Mouse (Mus musculus) monocyte, adult 2 months (primary cell): Measurements from ENCODE around the gene Igfbp2.

Experiments used
- DNase-seq, 2 experiments: peaks; one replicate each; pipeline ENCODE4 v3.0.0; 2022; ENCODE audit warnings: low spot score in 2 of 2, low read depth in 1 of 2

The Igfbp2 gene

DNA sequence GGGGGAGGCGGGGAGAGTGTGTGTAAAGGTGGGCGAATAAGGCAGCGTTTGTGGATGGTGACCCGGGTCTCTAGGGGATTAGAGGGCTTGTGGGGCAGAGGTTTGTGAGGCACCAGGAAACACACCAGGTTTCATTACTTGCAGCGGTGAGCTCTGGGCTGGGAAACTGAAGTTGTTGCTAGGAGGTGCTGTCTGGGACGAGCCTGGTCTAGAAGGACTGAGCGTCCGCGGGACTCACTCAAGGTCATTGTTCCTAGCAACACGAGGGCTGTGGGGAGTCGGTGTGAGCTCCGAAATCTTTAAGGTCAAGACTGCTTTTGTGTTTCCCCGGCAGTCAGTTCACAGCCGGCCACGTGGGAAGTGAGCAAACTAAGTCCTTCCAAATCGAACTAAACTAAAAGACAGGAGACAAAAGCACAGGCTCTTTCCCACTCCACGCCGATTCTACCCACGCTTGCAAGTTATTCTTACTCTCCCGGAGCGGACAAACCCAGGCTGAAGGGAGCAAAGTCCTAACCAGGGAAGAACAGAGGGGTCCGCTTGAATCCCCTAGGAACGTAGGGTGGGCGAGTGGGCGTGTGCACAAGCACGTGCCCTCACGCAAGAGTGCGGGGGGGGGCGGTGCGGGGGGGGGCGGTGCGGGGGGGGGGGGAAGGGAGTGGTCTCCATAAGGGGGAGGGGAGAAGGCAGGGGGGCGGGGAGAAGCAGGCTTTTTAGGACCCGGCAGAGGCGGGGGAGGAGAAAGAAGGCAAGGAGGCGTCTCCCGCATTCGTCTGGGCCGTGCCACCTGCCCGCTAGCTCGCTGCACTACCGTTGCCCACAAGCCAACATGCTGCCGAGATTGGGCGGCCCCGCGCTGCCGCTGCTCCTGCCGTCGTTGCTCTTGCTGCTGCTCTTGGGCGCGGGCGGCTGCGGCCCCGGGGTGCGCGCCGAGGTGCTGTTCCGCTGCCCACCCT is at the start of gene Igfbp2:
Gene Igfbp2, plus strand, starts transcription at position 753 of the 956 bp plus-strand sequence.
- no peak for DNase-seq

DNA sequence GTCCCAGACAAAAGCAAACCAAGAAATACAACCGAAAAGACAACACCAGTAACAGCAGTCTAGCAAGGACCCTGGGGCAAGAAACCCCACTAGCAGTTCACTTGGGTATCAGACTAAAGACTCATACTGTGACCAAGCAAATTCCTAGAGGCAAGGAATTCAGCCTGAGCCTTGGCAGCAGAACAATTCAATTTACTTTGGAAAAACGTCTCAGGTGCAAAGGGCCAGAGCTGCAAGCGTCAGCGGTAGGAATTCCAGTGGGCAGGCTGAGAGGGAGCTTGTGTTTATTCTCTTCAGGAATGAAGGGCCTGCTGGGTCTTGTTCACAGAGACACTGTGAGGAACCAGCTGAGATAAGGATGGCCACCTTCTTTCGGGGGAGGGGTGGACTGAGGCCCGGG is 45.5 kb upstream of the Igfbp2 start:
- DNase-seq, result no peak

DNA sequence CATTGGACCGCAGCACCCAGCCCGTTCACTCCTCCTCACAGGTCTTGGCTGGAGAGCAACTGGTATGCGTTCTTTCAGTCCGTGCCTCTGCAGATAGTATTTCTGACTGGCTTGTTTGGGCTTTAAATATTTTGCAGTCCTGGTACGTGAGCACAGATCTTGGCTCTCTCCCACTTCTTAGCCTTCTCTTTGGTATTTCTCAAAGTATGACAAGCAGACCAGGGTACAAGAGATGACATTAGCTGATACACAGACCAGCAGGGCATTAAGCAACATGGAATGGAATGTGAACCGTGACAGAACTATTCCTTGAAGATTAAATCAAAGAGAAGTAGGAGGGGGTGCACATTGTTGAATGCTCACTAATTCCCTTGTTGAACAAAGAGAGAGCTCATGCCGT is 43.6 kb upstream of the Igfbp2 start:
- DNase-seq, result no peak

DNA sequence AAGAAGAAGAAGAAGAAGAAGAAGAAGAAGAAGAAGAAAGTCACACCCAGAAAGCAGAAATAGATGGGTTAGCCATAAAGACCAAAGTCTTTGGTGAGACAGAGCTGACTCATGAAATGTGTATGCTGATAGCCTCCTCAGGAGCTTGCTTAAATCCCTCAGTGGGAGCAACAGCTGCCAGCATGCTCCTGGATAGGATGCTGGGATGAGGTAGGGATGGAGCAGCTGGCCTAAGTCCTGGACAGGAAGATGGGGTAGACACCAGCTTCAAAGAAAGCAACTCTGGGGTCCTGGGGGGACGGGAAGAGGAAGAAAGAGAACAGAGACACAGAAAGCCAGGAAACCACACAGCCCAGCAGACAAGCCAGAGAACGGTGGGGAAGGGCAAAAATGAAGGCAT is 41.0 kb upstream of the Igfbp2 start:
- no peak for DNase-seq

DNA sequence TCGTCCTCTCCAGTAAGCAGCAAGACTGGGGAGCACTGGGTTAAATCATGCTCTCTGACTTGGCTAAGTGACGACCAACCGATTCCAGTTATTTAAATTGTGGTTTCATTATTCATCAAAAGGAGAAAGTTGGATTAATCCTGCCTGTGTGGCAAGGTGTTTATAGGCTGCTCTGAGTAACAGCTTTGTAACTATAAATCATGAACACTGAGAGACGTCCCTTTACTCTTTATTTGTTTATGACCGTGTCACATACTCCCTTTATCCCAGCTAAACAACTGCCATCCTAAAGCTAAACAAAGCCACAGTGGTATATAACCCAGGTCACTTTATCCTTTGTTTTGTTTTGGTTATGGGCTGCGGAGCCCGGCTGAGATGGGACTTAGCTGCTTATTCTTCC is 40.3 kb upstream of the Igfbp2 start:
- no peak for DNase-seq

DNA sequence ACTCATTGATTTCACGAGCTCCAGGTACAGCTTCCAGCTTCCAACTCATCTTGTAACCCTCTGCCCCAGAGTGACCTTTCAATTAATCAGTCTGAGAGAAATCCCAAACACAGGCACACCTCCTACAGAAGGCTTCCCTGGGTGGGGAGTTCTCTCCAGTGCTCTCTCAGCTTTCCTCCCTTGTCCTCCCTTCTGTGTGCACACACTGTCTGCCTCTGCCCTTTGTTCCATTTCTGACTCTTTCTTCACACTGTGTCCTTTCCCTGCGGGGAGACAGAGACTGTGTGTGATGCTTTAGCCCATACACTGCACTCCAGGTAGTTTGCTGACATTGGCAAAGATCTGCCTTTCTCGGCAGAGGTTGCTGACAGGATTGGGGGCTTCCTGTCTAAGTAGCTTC is 33.6 kb upstream of the Igfbp2 start:
- DNase-seq, result no peak

DNA sequence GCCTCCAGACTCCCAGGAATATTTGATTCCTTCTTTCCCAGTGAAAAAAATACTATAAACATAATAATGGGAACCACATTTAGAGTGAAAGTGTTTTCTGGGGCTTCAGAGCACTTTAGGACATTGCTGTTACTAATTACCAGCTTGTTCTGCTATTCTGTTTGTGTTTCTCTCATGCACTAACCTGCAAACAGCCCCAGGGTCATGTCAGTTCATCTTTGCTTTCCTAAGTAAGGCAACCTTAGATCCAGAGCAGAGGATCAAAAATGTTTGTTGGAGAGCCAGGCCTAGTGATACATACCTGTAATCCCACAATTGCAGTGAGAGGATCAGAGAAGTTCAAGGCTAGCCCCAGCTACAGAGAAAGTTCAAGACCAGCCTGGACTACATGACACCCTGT is 32.6 kb upstream of the Igfbp2 start:
- DNase-seq, result no peak

DNA sequence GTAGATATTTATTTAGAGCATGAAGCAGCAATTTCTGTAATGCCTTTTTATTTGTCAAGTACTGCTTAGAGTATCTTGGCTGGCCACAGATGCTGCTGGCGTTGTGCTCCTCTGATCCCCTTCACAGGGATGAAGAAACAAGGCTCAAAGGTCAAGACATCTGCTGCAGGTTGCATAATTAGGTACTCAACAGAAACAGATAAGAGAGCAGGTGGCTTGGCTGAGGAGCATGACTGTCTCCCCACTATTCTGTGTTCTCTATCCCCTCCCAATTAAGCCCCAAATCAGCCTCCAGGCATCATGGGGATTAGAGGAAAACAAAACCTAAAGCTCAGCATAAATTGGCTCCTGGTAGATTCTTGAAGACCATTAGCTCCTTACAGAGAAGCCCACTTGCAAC is 32.0 kb upstream of the Igfbp2 start:
- no peak for DNase-seq

DNA sequence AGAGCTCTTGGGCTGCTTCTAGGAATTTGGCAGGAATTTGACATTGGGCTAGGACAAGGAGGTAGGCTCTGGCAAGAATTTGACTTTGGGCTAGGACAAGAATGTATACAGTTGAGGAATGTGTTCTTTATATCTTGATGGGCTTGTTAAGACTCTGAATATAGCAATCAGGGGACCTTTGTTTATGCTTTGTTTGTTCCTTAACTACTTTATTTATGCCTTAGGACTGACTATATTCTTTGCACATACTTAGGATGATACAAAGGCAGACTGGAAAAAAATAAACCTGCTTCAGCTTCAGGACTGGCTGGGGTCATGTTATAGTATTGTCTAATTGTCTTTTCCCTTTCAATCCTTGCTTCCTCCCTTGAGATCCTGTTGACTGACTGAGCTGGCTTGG is 31.1 kb upstream of the Igfbp2 start:
- no peak for DNase-seq

DNA sequence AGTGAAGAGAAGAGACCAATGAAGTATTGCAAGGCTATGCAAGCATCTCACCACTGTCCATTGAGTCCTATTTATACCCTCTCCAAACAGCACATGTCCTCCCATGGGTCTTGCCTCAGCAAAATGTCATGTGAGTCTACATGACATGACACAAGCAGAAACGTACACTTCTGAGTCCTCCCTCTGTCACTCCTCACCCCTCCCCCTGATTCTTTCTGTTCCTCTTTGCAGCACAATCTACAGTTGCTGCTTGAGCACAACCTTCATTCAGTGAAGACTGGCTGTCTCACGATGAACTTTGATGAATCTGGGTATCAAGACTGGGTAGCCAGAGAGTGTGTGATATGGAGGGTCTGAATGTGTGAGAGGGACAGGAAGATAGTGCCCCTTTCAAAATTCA is 28.2 kb upstream of the Igfbp2 start:
- DNase-seq, result no peak

DNA sequence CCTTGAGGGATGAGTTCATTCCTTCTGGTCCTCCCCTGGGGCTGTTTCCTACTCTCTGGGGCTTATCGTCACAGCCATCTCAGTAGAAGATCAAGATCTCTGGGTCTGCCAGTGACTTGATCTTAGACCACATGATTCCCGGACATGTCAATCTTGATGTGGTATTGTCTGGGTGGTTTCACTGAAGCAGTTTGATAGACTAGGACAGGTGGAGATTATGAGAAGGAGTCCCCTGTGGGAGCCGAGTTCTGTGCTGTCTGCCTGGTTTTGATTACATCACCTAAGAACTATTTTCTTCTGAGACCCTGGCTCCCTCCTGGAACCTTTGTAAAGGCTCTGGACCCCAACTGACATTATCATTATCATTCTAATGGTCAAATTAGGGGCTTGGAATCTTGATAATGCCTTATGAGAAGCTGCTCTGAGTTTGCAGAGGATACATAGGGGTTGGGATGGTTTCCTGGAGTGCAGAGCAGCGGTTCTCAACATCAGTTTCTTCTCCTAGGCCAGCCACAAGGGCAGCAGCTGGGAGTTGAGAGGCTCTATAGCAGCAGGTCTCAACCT is 27.1 kb upstream of the Igfbp2 start:
- no peak for DNase-seq

DNA sequence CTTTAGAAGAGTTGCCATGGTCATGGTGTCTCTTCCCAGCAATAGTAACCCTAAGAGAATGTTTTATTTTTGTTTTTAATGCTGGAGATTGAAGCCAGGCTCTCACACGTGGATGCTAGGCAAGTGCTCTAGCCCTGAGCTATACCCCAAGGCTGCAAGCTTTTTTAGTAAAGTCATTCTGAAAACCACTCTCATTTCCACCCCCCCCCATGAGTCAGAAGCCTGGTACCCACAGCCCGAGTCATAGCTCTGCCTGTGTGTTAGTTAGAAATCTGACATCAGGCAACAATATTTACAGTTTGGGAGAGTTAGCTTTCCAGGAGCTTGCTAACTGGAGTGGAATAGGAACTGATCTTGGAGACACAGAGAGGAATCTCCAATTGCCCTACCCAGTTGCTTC is 25.9 kb upstream of the Igfbp2 start:
- no peak for DNase-seq

DNA sequence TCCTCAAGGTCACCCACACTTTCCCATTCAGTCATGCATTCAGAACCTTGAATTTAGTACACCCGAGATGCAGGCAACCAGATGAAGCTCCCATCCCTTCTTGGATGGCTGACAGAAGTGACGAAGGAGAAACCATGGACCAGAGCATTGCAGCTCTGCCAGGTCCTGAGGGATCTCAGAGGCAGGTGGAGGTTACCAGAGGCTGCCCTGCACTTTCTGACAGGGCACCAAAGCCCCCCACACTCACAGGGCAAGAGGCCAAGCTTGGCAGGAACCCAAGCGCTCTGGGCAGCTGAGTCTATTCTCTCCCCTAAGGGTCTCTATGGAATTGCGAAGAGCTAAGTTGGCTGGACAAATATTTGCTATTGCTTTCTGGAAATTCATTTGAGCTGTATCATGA is 20.3 kb upstream of the Igfbp2 start:
- no peak for DNase-seq

DNA sequence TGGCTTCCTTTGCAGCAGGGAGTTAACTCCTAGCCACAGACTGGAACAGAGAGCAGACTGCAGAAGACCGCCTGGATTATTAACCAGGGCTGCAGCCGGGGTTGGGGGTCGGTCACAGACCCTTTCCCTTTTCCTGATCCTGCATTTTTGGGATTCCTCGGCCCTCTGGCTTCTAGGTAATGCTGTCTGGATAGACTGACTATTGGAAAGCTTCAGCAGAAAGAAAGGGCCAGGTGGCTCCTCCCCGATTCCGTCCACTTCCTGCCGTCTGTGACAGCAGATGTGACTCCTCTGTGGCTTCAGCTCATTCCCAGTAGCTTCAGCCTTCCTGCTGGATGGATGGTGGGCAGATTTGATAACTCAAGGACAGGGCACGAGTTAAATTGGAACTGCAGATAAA is 19.3 kb upstream of the Igfbp2 start:
- no peak for DNase-seq

DNA sequence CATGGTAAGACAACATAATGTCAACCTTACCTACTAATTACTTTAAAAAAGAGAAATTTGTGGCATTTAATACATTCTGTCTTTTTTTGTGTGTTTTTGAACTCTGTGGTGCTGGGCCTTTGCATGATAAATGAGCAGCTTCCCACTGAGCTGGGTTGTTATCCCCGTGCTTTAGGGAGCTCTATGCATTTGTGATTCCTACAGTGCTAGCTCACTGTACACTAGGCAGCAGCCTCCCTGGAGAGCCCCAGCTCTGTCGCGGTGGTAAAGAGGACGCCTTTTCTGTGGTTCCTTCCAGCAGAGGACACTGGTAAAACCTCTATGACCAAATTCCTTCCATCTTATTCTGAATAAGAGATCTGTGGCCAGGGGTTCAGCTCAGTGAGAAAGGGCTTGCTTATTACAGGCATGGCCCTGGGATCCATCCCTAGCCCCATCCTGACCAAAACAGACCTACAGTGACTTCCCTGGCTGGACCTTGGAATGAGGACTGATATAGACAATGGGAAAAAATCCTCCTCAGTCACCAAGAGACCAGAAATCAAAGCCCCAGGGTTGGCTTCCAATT is 18.7 kb upstream of the Igfbp2 start:
- DNase-seq, result no peak

DNA sequence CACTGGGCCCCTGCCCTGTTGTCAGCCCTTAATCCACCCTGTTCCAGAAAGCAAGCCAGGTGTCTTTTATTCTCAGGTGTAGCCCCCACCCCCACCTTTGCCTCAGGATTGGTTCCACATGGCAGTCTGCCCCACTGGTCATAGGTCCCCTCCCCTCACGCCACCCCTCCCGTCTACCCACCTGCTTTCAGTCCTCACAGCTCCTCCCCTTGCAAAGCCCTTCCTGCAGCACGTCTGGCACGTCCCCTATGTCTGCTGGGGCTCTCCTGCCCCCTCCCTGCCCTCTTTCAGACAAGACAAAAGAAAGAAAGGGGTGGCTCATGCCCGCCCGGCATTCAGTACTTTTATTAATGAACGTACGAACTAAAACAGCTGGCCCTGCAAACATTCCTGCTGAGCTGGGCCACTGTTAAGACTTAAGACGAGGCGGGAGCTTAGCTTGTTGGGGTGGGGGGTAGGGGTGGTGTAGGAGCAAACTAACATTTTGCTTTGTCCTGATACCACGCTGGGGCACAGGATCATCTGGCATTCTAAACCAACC is 18.2 kb upstream of the Igfbp2 start:
- DNase-seq, result no peak

DNA sequence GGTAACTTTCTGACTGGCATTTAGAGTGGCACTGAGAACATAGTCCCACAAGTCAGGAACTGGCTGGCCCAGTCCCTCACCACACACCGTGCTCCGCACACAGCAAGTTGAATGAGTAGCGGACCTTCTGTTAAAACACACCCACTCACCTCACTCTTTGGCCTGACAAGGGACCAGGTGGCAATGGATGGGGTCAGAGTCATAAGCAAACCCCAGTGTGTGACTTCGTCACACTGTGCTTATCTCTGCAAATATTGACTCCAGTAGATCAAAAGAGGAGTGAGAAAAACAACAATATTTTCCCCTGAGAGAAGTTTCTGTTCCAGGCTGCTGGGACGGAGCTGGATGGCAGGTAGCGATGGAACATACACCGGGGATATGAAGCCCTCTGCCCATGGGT is 15.0 kb upstream of the Igfbp2 start:
- DNase-seq, result no peak

DNA sequence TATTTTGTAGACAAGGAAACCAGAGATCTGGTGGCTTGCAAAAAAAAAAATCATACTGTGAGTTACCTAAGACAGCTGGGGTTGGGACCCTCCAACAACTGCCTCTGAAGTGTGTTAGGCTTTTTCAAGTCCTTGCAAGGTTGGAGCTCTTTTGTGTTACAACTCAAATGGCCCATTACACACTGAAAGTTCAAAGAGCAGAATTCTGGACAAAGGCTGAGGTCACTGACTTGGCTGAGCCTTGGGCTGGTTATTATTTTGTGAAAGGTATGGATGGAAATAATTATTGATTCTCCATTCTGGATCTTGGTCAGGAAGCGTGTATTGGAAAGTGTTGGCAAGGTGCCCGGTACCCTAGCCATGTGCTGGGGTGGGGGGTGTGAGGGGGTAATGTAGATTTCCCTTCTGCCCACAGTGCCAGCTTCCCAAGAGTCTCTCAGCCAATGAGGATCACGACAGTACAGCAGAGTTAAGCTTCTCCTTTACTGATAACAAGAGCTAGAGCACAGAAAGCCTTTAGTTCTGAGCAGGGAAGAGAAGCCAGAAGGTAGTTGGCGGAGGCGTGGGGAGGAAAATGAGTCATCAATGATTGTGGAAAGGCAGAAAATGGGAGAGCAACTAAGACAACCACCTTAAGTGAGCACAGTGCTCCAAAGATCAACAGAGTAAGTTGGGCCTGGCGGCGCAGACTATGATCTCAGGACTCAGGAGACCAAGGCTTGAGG is 14.2 kb upstream of the Igfbp2 start:
- DNase-seq, result no peak

DNA sequence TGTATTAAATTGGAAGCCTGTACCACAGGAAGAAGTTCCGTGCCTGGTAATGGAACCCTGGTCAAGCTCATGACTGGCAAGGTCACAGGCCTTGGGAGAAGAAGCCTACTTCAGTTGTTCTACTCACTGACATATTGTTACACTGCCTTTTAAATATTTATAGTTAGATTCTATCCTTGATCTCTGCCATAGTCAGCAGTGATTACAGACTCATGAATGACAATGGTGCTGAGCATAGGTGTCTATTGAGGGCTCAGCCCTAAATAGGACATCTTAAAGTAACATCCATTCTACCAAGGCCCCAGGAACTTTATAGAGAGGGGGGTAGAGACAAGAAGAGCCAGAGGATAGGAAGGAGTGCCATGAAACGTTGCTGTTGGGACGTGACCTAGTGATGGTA is 13.2 kb upstream of the Igfbp2 start:
- DNase-seq, result no peak

DNA sequence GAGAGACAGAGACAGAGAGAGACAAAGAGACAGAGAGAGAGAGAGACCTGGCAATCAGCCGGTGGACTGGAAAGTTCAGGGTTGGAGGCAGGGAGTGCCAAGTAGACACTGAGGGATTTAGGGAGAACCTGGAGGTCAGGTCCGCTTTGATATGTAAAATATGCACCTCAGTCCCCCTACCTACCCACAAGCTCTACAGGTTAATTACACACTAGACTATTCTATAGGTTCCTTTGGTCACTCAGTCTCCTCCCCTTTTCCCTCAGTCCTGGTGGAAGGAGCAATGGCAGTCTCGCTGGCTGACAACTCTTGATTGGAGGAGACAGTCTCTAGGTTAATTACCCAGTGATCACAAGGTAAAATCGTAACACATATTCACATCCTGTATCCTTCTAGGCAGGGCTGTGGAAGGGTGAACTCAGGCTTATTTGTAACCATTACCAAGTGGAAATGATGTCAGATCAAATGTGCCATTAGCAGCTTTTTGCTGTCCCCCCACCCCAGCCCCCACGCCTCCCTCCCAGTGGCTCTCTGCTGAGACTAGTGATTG is 11.1 kb upstream of the Igfbp2 start:
- no peak for DNase-seq
